Mouse (Mus musculus) C2C12 (cell line): ENCODE measurements around the gene Angptl2. TPM values are rescaled to one million over a fixed set of nuclear protein-coding genes. Genes with fewer than 3 reads are reported as not detected.

Source experiments
- H3K27me3 ChIP-seq: one replicate; pipeline ENCODE4 v1.6.1; 2011; ENCODE audit not compliant: control insufficient read depth, insufficient read depth, insufficient read length
- H3K36me3 ChIP-seq: one replicate; pipeline ENCODE4 v1.6.1; 2011; ENCODE audit not compliant: control insufficient read depth, insufficient read depth
- H3K4me3 ChIP-seq: one replicate; pipeline ENCODE4 v1.5.1; 2011; ENCODE audit warnings: mild to moderate bottlenecking, control low read depth; ENCODE audit not compliant: poor library complexity, insufficient read depth, severe bottlenecking
- H3K79me2 ChIP-seq: one replicate; pipeline ENCODE4 v1.6.1; 2011; ENCODE audit not compliant: control insufficient read depth, insufficient read depth
- H3K79me3 ChIP-seq: one replicate; pipeline ENCODE4 v1.6.1; 2011; ENCODE audit warnings: low read depth, control low read depth
- H3ac ChIP-seq: one replicate; pipeline ENCODE3; 2011; ENCODE audit warnings: low read depth; ENCODE audit not compliant: control insufficient read depth, insufficient read length
- CEBPB ChIP-seq: IDR thresholded peaks from one replicate; pipeline ENCODE4 v1.6.1; 2011; ENCODE audit warnings: low read depth, mild to moderate bottlenecking, control low read depth, moderate library complexity
- CTCF ChIP-seq: IDR thresholded peaks from one replicate; pipeline ENCODE4 v1.5.1; 2011; ENCODE audit not compliant: control insufficient read depth, insufficient read depth, insufficient read length
- FOSL1 ChIP-seq: IDR thresholded peaks from one replicate; pipeline ENCODE4 v1.8.0; 2011; ENCODE audit warnings: mild to moderate bottlenecking, low read length; ENCODE audit not compliant: poor library complexity, insufficient read depth, severe bottlenecking
- MAX ChIP-seq: IDR thresholded peaks from one replicate; pipeline ENCODE4 v1.6.1; 2011; ENCODE audit warnings: mild to moderate bottlenecking, control low read depth
- MYOD1 ChIP-seq: IDR thresholded peaks from one replicate; pipeline ENCODE4 v1.6.1; 2011; ENCODE audit warnings: low read depth; ENCODE audit not compliant: control insufficient read depth, insufficient read length
- MYOG ChIP-seq: IDR thresholded peaks from one replicate; pipeline ENCODE4 v1.6.1; 2011; ENCODE audit not compliant: control insufficient read depth, insufficient read length; ENCODE audit errors: extremely low read depth
- USF1 ChIP-seq: IDR thresholded peaks from one replicate; pipeline ENCODE4 v1.6.1; 2011; ENCODE audit warnings: low read depth, mild to moderate bottlenecking, control low read depth, moderate library complexity
- polyA plus RNA-seq: library from polyadenylated mRNA; unstranded; fragments of >200 nt; fragmentation: generic; extraction: Trizol; gene quantifications from one replicate; pipeline ENCODE4 v1.2.1, GENCODE M21; 2012; ENCODE audit warnings: missing spikeins

The Angptl2 gene
- polyA plus RNA-seq, 1 experiment, result 162 TPM

DNA sequence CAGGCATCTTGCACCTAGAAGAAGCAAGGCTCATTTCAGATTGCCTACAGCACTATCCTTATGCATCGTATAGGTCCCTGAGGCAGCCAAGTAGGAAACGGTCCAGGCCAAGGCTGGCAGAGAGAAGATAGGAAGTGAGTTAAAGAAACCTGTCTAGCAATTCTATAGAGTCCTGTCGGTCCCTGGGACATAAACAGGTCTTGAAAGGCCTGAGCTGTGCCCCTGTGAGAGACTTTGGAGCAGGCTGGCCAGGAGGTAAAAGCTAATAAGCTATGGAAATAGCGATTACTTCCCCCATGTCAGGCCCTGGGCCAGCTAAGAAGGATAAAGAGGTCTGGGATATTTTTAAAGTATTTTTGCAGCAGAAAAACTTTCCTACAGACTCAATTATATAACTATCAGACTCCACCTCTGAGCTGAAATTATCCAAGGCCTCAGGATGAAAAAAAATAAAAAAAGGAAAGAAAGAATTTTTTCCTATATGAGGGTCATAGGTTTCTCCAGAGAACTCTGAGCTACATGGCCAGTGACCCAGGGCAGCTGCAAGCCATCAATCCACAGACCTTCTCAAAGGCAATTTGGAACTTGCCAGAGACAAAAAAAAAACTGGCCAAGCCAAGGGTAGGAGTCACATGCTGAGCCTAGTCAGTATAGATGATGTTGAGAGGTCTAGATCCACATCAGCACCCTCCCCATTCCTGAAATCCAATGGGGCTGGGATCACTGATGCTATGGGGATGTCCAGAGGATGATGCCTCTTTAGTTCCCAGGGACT, 57.0 kb downstream of the Angptl2 start:
- no peaks in the 10 kb centered on the region for H3K79me2 ChIP-seq
- no peaks in the 10 kb centered on the region for H3K79me3 ChIP-seq
- no peak overlapping the region for H3K4me3 ChIP-seq
- no peak overlapping the region for H3ac ChIP-seq
- TF ChIP-seq USF1 (no peak), CEBPB (no peak), CTCF (no peak), MAX (no peak), MYOD1 (no peak), MYOG (no peak), FOSL1 (no peak)
- no peaks in the 10 kb centered on the region for H3K36me3 ChIP-seq
- no peaks in the 10 kb centered on the region for H3K27me3 ChIP-seq

DNA sequence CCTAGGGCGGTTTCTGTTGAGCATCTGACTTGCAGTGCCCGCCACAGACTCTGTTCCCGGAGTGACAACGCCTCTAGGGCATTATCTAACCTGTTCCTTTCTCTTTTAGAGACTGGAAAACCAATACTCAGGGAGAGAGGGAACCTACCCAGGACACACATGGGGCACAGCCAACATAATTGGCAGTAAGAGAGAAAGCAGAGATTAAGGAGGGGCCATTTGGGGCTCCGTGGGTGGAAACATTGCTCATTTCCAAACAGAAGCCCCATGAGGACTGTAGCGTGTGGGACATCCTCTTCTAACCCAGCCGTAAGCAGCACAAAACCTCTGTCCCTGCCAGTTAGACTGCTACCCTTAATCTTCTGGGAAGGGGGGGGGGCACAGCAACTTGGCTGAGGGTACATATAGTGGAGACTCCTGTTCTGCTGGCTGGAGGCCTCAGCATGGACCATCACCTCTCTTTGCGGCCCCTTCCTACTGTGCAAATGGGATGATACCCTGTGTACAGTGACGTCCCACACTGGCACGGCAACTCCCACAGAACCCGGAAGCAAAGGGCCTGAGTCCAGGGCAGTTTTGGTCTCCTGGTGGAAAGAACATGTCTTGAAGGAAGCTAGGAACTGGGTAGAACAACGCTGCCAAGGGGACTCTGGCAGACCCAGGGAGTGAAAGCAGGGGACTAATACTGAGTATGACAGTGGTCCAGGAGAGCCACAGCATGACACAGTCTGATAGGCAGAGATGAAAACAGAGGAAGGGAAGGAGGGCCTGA, 59.0 kb downstream of the Angptl2 start:
- Histone ChIP-seq H3K79me2 (no peaks in the 10 kb centered on the region), H3K79me3 (no peaks in the 10 kb centered on the region), H3K27me3 (no peaks in the 10 kb centered on the region), H3K36me3 (no peaks in the 10 kb centered on the region), H3K4me3 (no peak overlapping the region), H3ac (no peak overlapping the region)
- TF ChIP-seq FOSL1 (no peak), CTCF (no peak), CEBPB (no peak), USF1 (no peak), MYOG (no peak), MAX (no peak), MYOD1 (no peak)

DNA sequence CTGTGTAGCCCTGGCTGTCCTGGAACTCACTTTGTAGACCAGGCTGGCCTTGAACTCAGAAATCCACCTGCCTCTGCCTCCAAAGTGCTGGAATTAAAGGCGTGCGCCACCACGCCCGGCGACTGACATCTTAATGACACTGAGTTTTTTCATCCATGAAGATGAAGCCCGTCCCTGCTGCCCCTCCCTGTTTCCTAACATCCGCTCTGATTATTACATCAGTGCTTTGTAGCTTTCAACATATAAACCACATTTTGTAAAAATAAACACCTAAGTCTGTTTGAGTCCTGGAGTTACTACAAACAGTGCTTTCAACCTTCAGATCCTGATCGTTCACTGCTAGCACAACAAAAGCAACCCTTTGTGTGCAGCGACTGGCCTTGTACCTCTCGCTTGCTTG, 63.9 kb downstream of the Angptl2 start:
- TF ChIP-seq CTCF (no peak), MYOG (no peak), MAX (no peak), MYOD1 (no peak), USF1 (no peak), FOSL1 (no peak), CEBPB (no peak)
- Histone ChIP-seq H3ac (no peak overlapping the region), H3K79me3 (no peaks in the 10 kb centered on the region), H3K4me3 (no peak overlapping the region), H3K36me3 (no peaks in the 10 kb centered on the region), H3K27me3 (no peaks in the 10 kb centered on the region), H3K79me2 (no peaks in the 10 kb centered on the region)

DNA sequence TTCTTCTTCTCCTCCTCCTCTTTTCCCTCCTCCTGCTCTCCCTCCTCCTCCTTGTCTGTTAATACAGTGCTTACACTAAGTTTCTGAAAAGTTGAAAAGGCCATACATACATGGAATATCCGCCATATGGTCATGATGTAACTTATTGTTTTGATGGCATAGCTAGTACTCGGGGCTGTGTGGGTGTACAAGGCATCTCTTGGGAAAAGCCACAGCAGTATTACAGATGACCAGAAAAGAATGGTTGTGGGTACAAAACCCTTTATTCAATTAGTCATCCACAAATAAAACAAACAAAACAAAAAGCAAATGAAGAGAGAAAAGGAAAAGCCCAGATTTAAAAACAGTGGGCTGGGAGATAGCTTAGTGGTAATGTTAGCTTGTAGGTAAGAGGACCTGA, 64.7 kb downstream of the Angptl2 start:
- Histone ChIP-seq H3K4me3 (no peak overlapping the region), H3K36me3 (no peaks in the 10 kb centered on the region), H3K79me3 (no peaks in the 10 kb centered on the region), H3K79me2 (no peaks in the 10 kb centered on the region), H3ac (no peak overlapping the region), H3K27me3 (no peaks in the 10 kb centered on the region)
- TF ChIP-seq MYOG, result no peak
- no peak for TF ChIP-seq CTCF
- no peak for TF ChIP-seq USF1
- TF ChIP-seq FOSL1, result no peak
- no peak for TF ChIP-seq CEBPB
- TF ChIP-seq MYOD1, result no peak
- TF ChIP-seq MAX, result no peak

DNA sequence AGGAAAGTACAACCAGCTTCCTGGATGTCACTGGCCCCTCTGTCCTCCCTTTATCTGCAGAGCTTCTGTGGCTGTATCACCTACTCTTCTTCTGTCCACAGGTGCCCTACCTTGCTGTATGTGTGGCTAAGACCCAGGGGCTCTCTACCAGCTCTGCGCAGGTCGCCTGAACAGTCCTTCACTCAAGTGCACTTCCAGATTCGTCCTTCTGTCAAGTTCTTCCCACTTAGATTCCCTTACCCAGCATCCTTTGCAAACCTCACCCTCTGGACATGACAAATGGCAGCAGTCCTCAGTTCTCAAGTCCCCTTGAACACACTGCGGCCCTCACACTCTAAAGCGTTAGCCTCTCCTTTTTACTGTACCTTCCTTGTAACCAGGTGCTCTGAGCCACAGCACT, 65.9 kb downstream of the Angptl2 start:
- H3K79me3 ChIP-seq, result no peaks in the 10 kb centered on the region
- no peaks in the 10 kb centered on the region for H3K27me3 ChIP-seq
- H3K79me2 ChIP-seq, result no peaks in the 10 kb centered on the region
- no peaks in the 10 kb centered on the region for H3K36me3 ChIP-seq
- H3ac ChIP-seq, result no peak overlapping the region
- TF ChIP-seq CTCF, result no peak
- no peak for TF ChIP-seq CEBPB
- no peak for TF ChIP-seq USF1
- no peak for TF ChIP-seq MAX
- no peak for TF ChIP-seq MYOD1
- TF ChIP-seq FOSL1, result no peak
- no peak for TF ChIP-seq MYOG
- H3K4me3 ChIP-seq, result no peak overlapping the region
